Mouse (Mus musculus) neural tube, embryonic 11.5 days (tissue): ENCODE measurements around the gene Syn3. TPM values are rescaled to one million over a fixed set of nuclear protein-coding genes. Genes with fewer than 3 reads are reported as not detected.

Experiments
- polyA plus RNA-seq: library from polyadenylated mRNA; unstranded; fragments of >200 nt; fragmentation: Nextera tagmentation; extraction: Ambion mirVana; gene quantifications from 2 replicates; pipeline ENCODE4 v1.2.1, GENCODE M21; 2014

The Syn3 gene
- polyA plus RNA-seq, 1 experiment from 2014 or later: 4.4 TPM

Other genes with a start within 250 kb of the Syn3 start
- 42.2 and 43.1 TPM in 2 replicates for gene Timp3, start 198.5 kb downstream of the Syn3 start, polyA plus RNA-seq
- 487 and 513 TPM in 2 replicates for gene Hsp90b1, start 206.6 kb upstream of the Syn3 start, polyA plus RNA-seq
- 2.3 and 3.1 TPM in 2 replicates for gene Ttc41, start 206.9 kb upstream of the Syn3 start, polyA plus RNA-seq